Mouse (Mus musculus) layer of hippocampus, adult 18-20 months (tissue): ENCODE data around the gene Xrra1. TPM values are rescaled to one million over a fixed set of nuclear protein-coding genes. Genes with fewer than 3 reads are reported as not detected.
"Not testable (repeated sequence)": the region's sequence is repeated elsewhere in the genome, so short reads cannot be mapped to it uniquely, and the experiment has no call there.

Experiments
- DNase-seq, 2 experiments: peaks; one replicate each; pipeline ENCODE4 v3.0.0; 2022; ENCODE audit warnings: low spot score in 2 of 2
- total RNA-seq, 2 experiments: library from RNA; stranded (reverse); gene quantifications; 2 replicates each; pipeline ENCODE4 v1.2.3; 2021

Xrra1 gene
- total RNA-seq, 2 experiments from 2014 or later = 1.2 TPM

GRCm38 (mm10) chr7:99893967-99894366 lies 35.1 kb downstream of the Xrra1 start:
- no peak for DNase-seq

- no peak for DNase-seq
Observed at GRCm38 (mm10) chr7:99894478-99894877, 35.6 kb downstream of the Xrra1 start.

- DNase-seq = no peak
Observed at GRCm38 (mm10) chr7:99896905-99897304, 38.0 kb downstream of the Xrra1 start.

- DNase-seq = peak; percentile 32 to 37
Observed at GRCm38 (mm10) chr7:99902208-99902607, 43.3 kb downstream of the Xrra1 start.

GRCm38 (mm10) chr7:99902918-99903665 lies 44.2 kb downstream of the Xrra1 start:
- DNase-seq = no peak

- DNase-seq = no peak
Observed at GRCm38 (mm10) chr7:99904421-99905005, 45.6 kb downstream of the Xrra1 start.

- DNase-seq = no peak
Observed at GRCm38 (mm10) chr7:99906346-99906745, 47.4 kb downstream of the Xrra1 start.

- DNase-seq = no peak
Observed at GRCm38 (mm10) chr7:99907463-99907862, 48.5 kb downstream of the Xrra1 start.

GRCm38 (mm10) chr7:99911038-99911437 lies 52.1 kb downstream of the Xrra1 start:
- DNase-seq = no peak

- no peak for DNase-seq
Observed at GRCm38 (mm10) chr7:99914316-99914715, 55.4 kb downstream of the Xrra1 start.

GRCm38 (mm10) chr7:99915511-99915910 lies 56.6 kb downstream of the Xrra1 start:
- no peak for DNase-seq

- peak; percentile 40 to 67 for DNase-seq
Observed at GRCm38 (mm10) chr7:99916741-99917319, 57.9 kb downstream of the Xrra1 start.

GRCm38 (mm10) chr7:99917320-99917844 lies 58.5 kb downstream of the Xrra1 start:
- peak; percentile 32 to 54 for DNase-seq

- DNase-seq = peak; percentile 63 to 90
Observed at GRCm38 (mm10) chr7:99919164-99919563, 60.2 kb downstream of the Xrra1 start.

GRCm38 (mm10) chr7:99919971-99920370 lies 61.1 kb downstream of the Xrra1 start:
- DNase-seq = no peak

GRCm38 (mm10) chr7:99920416-99920815 lies 61.5 kb downstream of the Xrra1 start:
- no peak for DNase-seq

GRCm38 (mm10) chr7:99926916-99927714 lies 68.2 kb downstream of the Xrra1 start:
- DNase-seq = peak; percentile 55 to 88

- DNase-seq = no peak
Observed at GRCm38 (mm10) chr7:99935758-99936157, 76.8 kb downstream of the Xrra1 start.

- no peak for DNase-seq
Observed at GRCm38 (mm10) chr7:99940669-99941068, 81.8 kb downstream of the Xrra1 start.

- no peak for DNase-seq
Observed at GRCm38 (mm10) chr7:99944520-99944919, 85.6 kb downstream of the Xrra1 start.

GRCm38 (mm10) chr7:99945012-99945411 lies 86.1 kb downstream of the Xrra1 start:
- not testable (repeated sequence) for DNase-seq
